Mouse (Mus musculus): Measurements from ENCODE around the gene Ankrd50. TPM values are rescaled to one million over a fixed set of nuclear protein-coding genes. Genes with fewer than 3 reads are reported as not detected.
A peak's percentile ranks its signal among the peaks of the same experiment; 100 is the strongest.

Ankrd50 gene
- 10 to 100 TPM; 69.0 to 72.1 TPM for total RNA-seq (2021)

- peak; percentile 100 for DNase-seq
Measured at GRCm38 (mm10) chr3:38484191-38485106, at the start of gene Ankrd50. TSS of gene Ankrd50 (minus strand) at chr3:38484844.

- no peak for DNase-seq
Measured at GRCm38 (mm10) chr3:38534245-38534644, 49.6 kb upstream of the Ankrd50 start.

GRCm38 (mm10) chr3:38520426-38520825, 35.8 kb upstream of the Ankrd50 start:
- DNase-seq = no peak

- DNase-seq = no peak
Measured at GRCm38 (mm10) chr3:38519971-38520370, 35.3 kb upstream of the Ankrd50 start.

- no peak for DNase-seq
Measured at GRCm38 (mm10) chr3:38503606-38504005, 19.0 kb upstream of the Ankrd50 start.

GRCm38 (mm10) chr3:38502156-38502555, 17.5 kb upstream of the Ankrd50 start:
- DNase-seq = no peak

GRCm38 (mm10) chr3:38501739-38502138, 17.1 kb upstream of the Ankrd50 start:
- no peak for DNase-seq

- no peak for DNase-seq
Measured at GRCm38 (mm10) chr3:38501316-38501715, 16.7 kb upstream of the Ankrd50 start.

- no peak for DNase-seq
Measured at GRCm38 (mm10) chr3:38498561-38498960, 13.9 kb upstream of the Ankrd50 start.

- no peak for DNase-seq
Measured at GRCm38 (mm10) chr3:38496795-38497385, 12.2 kb upstream of the Ankrd50 start.

GRCm38 (mm10) chr3:38491702-38492101, 7.1 kb upstream of the Ankrd50 start:
- no peak for DNase-seq

- DNase-seq = no peak
Measured at GRCm38 (mm10) chr3:38491236-38491635, 6.6 kb upstream of the Ankrd50 start.

GRCm38 (mm10) chr3:38490720-38491119, 6.1 kb upstream of the Ankrd50 start:
- DNase-seq = no peak

- DNase-seq = no peak
Measured at GRCm38 (mm10) chr3:38485107-38485545, 482 bp upstream of the Ankrd50 start.

- no peak for DNase-seq
Measured at GRCm38 (mm10) chr3:38483551-38483950, 1.1 kb downstream of the Ankrd50 start.

- peak; percentile 29 for DNase-seq
Measured at GRCm38 (mm10) chr3:38482749-38483148, 1.9 kb downstream of the Ankrd50 start.

GRCm38 (mm10) chr3:38481106-38481505, 3.5 kb downstream of the Ankrd50 start:
- no peak for DNase-seq

GRCm38 (mm10) chr3:38477936-38478335, 6.7 kb downstream of the Ankrd50 start:
- no peak for DNase-seq

- DNase-seq = no peak
Measured at GRCm38 (mm10) chr3:38475587-38475986, 9.1 kb downstream of the Ankrd50 start.

- no peak for DNase-seq
Measured at GRCm38 (mm10) chr3:38473138-38473537, 11.5 kb downstream of the Ankrd50 start.

- no peak for DNase-seq
Measured at GRCm38 (mm10) chr3:38471516-38471915, 13.1 kb downstream of the Ankrd50 start.

- no peak for DNase-seq
Measured at GRCm38 (mm10) chr3:38468131-38468530, 16.5 kb downstream of the Ankrd50 start.

GRCm38 (mm10) chr3:38466880-38467405, 17.7 kb downstream of the Ankrd50 start:
- DNase-seq = no peak

Data from heart, postnatal 4 days (tissue).